Mouse (Mus musculus) CH12F3 (cell line): ENCODE measurements around the gene Irf2bp2.

Experiments used
- in situ Hi-C: fragments of 300-500 bp; cut with MboI; formaldehyde crosslinking; loops from 2 replicates; pipeline ENCODE4 v1.14.3; 2020; ENCODE audit warnings: low sequenced_read_pairs

Gene Irf2bp2

GRCm38 (mm10) chr8:126588636-126589506 lies 4.9 kb downstream of the Irf2bp2 start:
- in situ Hi-C loops, result loop anchor here (10.0 kb wide), 1 partner anchor 336 kb away; no protein-coding TSS in a partner anchor

DNA sequence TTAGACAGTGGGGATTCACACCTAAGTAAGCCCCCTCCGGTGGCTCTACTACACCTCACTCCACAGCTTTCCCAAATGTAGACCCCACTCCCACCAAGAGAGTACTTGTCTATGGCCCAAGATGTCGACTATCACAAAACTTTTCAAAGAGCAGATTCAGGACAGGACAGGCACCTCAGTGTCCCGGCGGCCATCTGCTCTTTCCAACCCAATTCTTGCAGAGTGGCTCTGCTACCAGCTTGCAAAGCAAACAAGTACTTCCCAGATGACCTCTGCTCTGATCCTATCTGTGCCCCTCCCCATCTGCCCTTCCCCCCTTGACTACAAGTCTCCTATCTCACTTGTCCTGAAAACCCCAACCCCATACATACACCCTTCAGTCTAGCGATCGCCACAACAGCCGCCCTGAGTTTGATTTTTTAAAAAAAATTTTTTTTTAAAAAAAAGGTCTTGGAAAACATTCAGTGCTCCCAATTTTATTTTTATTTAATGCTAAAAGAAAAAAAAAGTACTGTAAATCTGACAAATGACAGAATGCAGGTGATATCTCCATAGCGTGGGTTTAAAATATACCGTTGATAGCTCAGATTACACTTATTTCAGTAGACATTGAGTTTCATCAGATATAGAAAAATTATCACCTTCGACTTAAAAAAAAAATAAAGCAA lies 5.8 kb downstream of the Irf2bp2 start:
- in situ Hi-C loops, result loop anchor here (10.0 kb wide), 1 partner anchor 337 kb away; no protein-coding TSS in a partner anchor

DNA sequence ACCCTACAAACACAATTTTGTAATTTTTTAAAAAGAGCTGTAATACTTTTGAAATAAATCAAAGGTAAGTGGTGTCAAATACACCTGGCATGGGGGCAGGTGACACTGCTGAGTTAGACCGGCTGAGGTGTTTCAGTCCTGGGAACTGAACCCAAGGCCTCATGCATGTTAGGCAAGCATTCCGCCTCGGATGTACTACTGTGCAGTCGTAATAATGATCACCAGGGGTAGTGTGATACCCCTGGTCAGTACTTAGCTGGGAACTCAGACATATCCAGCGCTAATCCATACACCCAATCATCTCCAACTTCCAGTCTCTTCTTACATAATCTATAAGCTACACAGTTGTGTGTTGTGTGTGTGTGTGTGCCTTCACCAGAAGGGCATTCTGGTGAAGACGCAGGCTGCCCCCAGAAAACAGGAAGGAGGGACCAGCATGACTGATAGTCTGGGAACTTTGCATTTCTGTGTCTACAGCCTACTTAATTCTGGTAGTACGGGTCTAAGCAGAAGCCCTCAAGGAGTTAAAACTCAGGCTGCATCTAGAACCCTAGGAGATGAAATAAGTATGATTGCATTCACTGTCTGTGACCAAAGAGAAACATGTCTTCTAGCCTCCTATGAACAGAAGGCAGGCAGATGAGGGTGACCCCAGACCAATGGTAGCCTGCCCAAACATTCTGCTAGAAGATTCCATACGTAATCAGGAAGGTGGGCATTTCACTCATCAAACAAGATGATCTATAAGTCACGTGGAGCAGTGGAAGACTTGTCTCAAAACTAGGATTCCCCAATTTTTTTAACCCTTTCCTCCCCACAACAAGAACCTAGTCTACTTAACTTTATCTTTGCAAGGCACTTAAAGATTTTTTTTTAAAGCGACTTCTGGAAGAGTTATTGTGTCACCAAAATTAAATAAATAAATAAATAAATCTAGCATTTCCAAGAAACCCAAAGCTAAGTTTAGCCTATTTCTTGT lies 6.9 kb downstream of the Irf2bp2 start:
- in situ Hi-C loops, result loop anchor here (10.0 kb wide), 1 partner anchor 338 kb away; no protein-coding TSS in a partner anchor

- in situ Hi-C loops, result loop anchor here (10.0 kb wide), 1 partner anchor 339 kb away; no protein-coding TSS in a partner anchor
These were observed 7.7 kb downstream of the Irf2bp2 start for GRCm38 (mm10) chr8:126586101-126586500.

DNA sequence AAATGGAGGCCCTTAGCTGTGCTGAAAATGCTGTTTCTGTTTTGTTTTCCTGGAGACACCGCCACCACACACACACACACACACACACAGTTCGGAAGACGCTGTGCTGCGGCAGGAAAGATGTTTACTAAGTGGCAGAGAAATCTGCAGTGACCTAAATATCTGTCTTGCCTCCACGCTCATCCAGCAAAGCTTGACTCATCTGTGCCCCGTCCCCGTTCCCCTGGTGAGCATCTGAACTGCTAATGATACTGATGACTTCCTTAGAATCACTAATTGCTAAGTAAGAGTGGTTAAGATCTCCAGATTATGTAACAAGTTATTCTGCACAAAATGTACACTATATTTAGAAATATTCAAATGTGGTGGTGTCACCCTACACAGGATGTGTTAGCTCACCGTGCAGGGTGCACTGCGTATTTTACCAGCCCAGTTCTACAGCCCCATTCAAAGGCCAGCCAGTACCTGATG lies 8.2 kb downstream of the Irf2bp2 start:
- in situ Hi-C loops, result loop anchor here (10.0 kb wide), 1 partner anchor 339 kb away; no protein-coding TSS in a partner anchor

DNA sequence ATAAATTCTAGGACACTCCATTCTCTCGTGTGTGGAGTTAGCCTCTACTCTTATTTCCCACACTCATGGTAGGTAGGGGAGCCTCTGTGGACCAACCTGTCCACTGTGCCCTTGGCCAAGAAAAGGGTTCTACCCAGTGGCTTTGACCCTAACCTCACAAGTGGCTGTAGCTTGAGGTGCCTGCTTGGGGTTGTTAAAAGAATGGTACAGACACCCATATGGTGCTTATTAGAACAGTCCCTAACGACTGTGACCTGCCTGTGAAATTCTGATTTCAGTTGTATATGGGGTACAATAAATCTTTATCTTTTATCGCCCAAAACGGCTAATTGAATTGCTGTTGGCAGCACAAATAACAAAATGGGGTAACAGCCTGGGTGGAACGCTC lies 8.9 kb downstream of the Irf2bp2 start:
- in situ Hi-C loops, result loop anchor here (10.0 kb wide), 1 partner anchor 340 kb away; no protein-coding TSS in a partner anchor

- in situ Hi-C loops, result loop anchor here (10.0 kb wide), 1 partner anchor 341 kb away; no protein-coding TSS in a partner anchor
These were observed 9.6 kb downstream of the Irf2bp2 start for GRCm38 (mm10) chr8:126583971-126584843.

- in situ Hi-C loops, result loop anchor here (10.0 kb wide), 1 partner anchor 341 kb away; no protein-coding TSS in a partner anchor
These were observed 10.3 kb downstream of the Irf2bp2 start for GRCm38 (mm10) chr8:126583534-126583933.

DNA sequence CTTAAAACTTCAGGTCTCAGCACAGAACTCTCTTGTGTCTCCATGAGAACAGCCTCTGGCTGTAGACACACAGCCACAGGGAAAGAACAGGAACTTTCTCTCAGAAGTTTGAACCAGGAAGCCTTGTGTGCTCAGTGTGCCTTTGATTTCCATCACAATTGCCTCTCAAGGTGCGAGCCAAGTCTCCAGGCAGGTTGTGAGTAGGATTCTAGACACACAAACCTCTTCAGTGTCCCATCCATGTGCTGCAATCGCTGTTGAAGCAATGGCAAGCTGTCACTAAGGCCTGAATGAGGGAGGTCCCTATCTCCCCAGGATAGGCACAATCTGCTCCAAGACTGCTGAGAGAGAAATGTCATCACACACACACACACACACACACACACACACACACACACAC lies 10.8 kb downstream of the Irf2bp2 start:
- in situ Hi-C loops, result loop anchor here (10.0 kb wide), 1 partner anchor 342 kb away; no protein-coding TSS in a partner anchor

GRCm38 (mm10) chr8:126582509-126582908 lies 11.3 kb downstream of the Irf2bp2 start:
- in situ Hi-C loops, result loop anchor here (10.0 kb wide), 1 partner anchor 342 kb away; no protein-coding TSS in a partner anchor

DNA sequence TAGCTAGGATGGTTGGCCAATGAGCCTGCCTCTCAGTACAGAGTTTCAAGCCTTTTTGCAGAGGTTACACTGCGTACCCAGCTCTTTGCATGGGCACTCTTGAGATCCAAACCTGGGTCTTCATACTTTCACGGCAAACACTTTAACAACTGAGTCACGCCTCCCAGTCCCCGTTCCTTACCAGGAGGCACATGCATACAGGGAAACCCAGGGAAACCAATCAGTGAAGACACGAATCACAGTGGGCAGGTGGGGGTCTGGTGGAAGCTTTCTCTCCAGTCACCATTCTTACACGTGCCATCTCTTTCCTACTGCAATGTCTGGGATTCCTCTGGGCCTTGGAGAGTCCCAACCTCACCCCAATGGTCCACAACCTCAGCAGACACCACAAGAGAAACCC lies 12.1 kb downstream of the Irf2bp2 start:
- in situ Hi-C loops, result loop anchor here (10.0 kb wide), 1 partner anchor 343 kb away; no protein-coding TSS in a partner anchor

GRCm38 (mm10) chr8:126580826-126581225 lies 13.0 kb downstream of the Irf2bp2 start:
- in situ Hi-C loops, result loop anchor here (10.0 kb wide), 1 partner anchor 344 kb away; no protein-coding TSS in a partner anchor

GRCm38 (mm10) chr8:126580086-126580485 lies 13.7 kb downstream of the Irf2bp2 start:
- in situ Hi-C loops, result loop anchor here (10.0 kb wide), 1 partner anchor 345 kb away; no protein-coding TSS in a partner anchor

- in situ Hi-C loops, result loop anchor here (10.0 kb wide), 1 partner anchor 74 kb away; no protein-coding TSS in a partner anchor
These were observed 15.1 kb downstream of the Irf2bp2 start for GRCm38 (mm10) chr8:126578641-126579040.

DNA sequence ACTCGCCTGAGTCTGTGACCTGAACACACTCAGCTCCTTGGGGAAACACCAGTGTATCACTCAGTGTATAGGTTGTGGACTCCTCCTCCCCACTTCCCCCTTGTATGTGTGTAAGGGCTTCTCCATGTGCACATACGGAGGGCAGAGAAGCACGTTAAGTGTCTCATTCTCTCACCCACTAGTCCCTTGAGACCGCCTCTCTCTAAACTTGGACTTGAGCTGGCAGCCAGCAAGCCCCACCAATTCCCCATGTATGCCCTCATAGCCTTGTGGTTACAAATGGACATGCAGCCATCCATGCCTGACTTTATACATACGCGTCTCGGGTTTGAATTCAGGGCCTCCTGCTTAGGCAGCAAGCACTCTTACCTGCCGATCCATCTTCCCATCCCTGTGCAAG lies 16.9 kb downstream of the Irf2bp2 start:
- in situ Hi-C loops, result loop anchor here (10.0 kb wide), 1 partner anchor 72 kb away; no protein-coding TSS in a partner anchor

- in situ Hi-C loops, result loop anchor here (10.0 kb wide), 1 partner anchor 71 kb away; no protein-coding TSS in a partner anchor
These were observed 17.7 kb downstream of the Irf2bp2 start for GRCm38 (mm10) chr8:126576086-126576485.

- in situ Hi-C loops, result loop anchor here (10.0 kb wide), 1 partner anchor 70 kb away; no protein-coding TSS in a partner anchor
These were observed 18.7 kb downstream of the Irf2bp2 start for GRCm38 (mm10) chr8:126574882-126575637.

DNA sequence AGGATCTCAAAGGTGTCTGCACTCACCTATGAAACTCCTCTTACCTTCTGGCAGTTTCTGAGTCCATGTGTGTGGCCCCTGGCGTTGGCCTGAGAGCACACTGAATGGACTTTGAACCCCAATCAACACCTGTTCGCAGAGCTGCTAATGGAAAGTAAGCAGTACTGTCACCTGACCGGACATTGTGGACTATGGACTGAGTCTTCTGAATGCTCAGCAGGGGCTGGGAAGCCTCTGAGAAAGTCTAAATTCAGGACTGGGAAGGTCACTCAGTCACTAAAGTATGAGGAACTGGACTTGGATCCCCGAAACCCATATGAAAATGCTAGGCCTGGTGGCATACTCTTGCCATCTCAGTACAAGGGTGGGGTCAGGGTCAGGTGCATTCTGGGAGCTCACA lies 19.9 kb downstream of the Irf2bp2 start:
- in situ Hi-C loops, result loop anchor here (10.0 kb wide), 1 partner anchor 69 kb away; no protein-coding TSS in a partner anchor
